Mouse (Mus musculus) myocyte (in vitro differentiated cells): Measurements from ENCODE around the gene Emp2.

Experiments used
- CEBPB ChIP-seq: IDR thresholded peaks from 2 replicates; pipeline ENCODE4 v1.6.1; 2011; ENCODE audit warnings: mild to moderate bottlenecking, moderate library complexity; ENCODE audit not compliant: poor library complexity, insufficient read depth, severe bottlenecking
- E2F4 ChIP-seq: IDR thresholded peaks from one replicate; pipeline ENCODE4 v1.6.1; 2011; ENCODE audit warnings: mild to moderate bottlenecking, control low read depth, moderate library complexity; ENCODE audit not compliant: insufficient read depth
- MAX ChIP-seq: IDR thresholded peaks from one replicate; pipeline ENCODE4 v1.6.1; 2011; ENCODE audit warnings: low read depth, mild to moderate bottlenecking, control low read depth
- MYOD1 ChIP-seq, 3 experiments: IDR thresholded peaks; one replicate each; pipeline ENCODE4 v1.6.1; 2011; ENCODE audit warnings: control low read depth in 2 of 3, low read depth in 2 of 3, mild to moderate bottlenecking in 2 of 3, moderate library complexity in 1 of 3; ENCODE audit not compliant: insufficient read length in 2 of 3, control insufficient read depth in 1 of 3
- MYOG ChIP-seq, 3 experiments: IDR thresholded peaks; one replicate each; pipeline ENCODE4 v1.6.1; 2011; ENCODE audit warnings: control low read depth in 2 of 3, low read depth in 2 of 3, mild to moderate bottlenecking in 2 of 3; ENCODE audit not compliant: insufficient read length in 2 of 3, control insufficient read depth in 1 of 3, insufficient read depth in 1 of 3
- POLR2A ChIP-seq: IDR thresholded peaks from one replicate; pipeline ENCODE4 v1.6.1; 2011; ENCODE audit warnings: low read depth, mild to moderate bottlenecking, control low read depth, moderate library complexity; ENCODE audit not compliant: insufficient read length
- POLR2AphosphoS2 ChIP-seq: IDR thresholded peaks from one replicate; pipeline ENCODE4 v1.6.1; 2011; ENCODE audit warnings: low read depth, control low read depth; ENCODE audit not compliant: insufficient read length
- REST ChIP-seq: IDR thresholded peaks from one replicate; pipeline ENCODE4 v1.6.1; 2011; ENCODE audit warnings: mild to moderate bottlenecking, control low read depth, moderate library complexity; ENCODE audit not compliant: insufficient read depth, insufficient read length
- SRF ChIP-seq: IDR thresholded peaks from one replicate; pipeline ENCODE4 v1.6.1; 2011; ENCODE audit warnings: low read depth; ENCODE audit not compliant: control insufficient read depth, insufficient read length
- TCF12 ChIP-seq: IDR thresholded peaks from one replicate; pipeline ENCODE4 v1.6.1; 2011; ENCODE audit warnings: mild to moderate bottlenecking, control low read depth; ENCODE audit not compliant: poor library complexity, insufficient read depth, severe bottlenecking
- TCF3 ChIP-seq: IDR thresholded peaks from one replicate; pipeline ENCODE4 v1.6.1; 2011; ENCODE audit warnings: low read depth, control low read depth; ENCODE audit not compliant: insufficient read length
- USF1 ChIP-seq: IDR thresholded peaks from one replicate; pipeline ENCODE4 v1.6.1; 2011; ENCODE audit warnings: low read depth, mild to moderate bottlenecking, control low read depth, moderate library complexity

- TF ChIP-seq POLR2A (no peak), TCF3 (no peak), MYOD1 (IDR thresholded peaks at IDR 0.05; ENCODE audit: control insufficient read depth in 1 of 3, insufficient read length in 2 of 3, low read depth in 2 of 3) (no peak), E2F4 (no peak), POLR2AphosphoS2 (no peak), TCF12 (no peak), USF1 (no peak), MAX (no peak), REST (no peak), CEBPB (no peak), SRF (no peak), MYOG (IDR thresholded peaks at IDR 0.05; ENCODE audit: control insufficient read depth in 1 of 3, insufficient read depth in 1 of 3, insufficient read length in 2 of 3, low read depth in 2 of 3) (no peak)
Measured at GRCm38 (mm10) chr16:10286513-10287268, 27.1 kb downstream of the Emp2 start.
